Mouse (Mus musculus): ENCODE results near the gene Dglucy. TPM values are rescaled to one million over a fixed set of nuclear protein-coding genes. Genes with fewer than 3 reads are reported as not detected.

Gene Dglucy
- polyA plus RNA-seq, 1 experiment from 2014 or later: 4.1 TPM

DNA sequence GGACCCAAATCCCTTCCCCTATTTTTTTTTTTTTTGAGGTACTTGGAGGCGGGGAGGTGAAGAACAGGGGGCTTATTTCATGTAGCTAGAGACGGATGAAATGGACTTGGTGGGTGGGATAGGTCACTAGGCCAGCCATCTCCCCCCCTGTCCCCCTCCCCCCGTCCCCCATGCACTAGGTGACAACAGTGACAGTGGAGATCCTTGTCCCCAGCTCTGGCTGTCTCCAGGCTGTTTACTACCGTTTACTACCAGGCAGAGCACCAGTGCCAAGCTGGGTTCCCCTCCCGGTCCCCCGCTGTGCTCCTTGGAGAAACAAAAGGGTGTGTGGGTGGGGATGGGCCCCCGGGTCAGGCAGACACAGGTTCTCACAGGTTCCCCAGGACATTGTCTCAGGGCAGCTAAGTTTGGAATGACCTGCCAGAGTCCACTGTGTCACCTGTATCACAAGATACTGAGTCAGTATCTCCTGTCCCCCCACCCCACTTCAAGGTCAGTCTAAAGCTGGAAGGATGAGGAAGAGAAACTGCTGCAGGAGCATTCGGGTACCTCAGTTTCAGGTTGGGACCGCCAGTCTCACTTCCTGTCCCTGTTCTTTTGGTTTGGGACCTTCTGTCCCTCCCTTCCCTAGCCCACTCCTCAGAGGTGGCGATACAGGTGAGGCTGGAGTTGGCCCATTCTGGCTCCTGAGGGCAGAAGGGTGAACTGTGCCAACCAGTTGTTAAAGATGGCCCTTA lies 129.6 kb downstream of the Dglucy start:
- ATAC-seq (ENCODE audit: extremely low read depth, insufficient number of reproducible peaks, low FRiP score, low TSS enrichment): no peak
- Histone ChIP-seq H3K4me2 (peak overlapping the region; percentile 84), H3K27me3 (replicated peaks) (peaks cover 50% of the 10 kb centered on the region), H3K36me3 (no peaks in the 10 kb centered on the region), H3K4me1 (peaks cover 5% of the 10 kb centered on the region; the same call in 1 of the 2 replicates), H3K27ac (replicated peaks) (no peak overlapping the region), H3K4me3 (peak overlapping the region; percentile 61), H3K9ac (peak overlapping the region; percentile 82), H3K9me3 (no peaks in the 10 kb centered on the region)
- 29% methylated on average over 10 of the region's 10 CpGs for WGBS

DNA sequence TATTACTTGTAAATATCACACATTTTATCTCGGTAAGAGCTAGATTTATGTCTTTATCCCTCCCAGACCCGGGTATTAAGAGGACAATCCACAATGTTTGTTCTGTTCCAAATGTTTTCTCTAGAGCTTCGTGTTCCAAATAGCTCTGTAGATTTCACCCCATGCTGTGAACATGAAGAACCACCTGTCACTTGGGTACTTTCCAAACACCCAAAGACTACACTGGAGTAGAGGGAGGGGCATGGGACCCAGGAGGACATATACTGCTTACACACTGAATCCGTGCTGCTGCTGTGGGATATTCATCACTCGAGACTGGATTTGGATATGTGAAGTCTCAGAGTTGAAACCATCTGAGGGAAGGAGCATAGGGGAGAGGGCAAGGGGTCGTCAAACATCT lies 130.9 kb downstream of the Dglucy start:
- WGBS: 66% methylated on average over 6 of the region's 6 CpGs

DNA sequence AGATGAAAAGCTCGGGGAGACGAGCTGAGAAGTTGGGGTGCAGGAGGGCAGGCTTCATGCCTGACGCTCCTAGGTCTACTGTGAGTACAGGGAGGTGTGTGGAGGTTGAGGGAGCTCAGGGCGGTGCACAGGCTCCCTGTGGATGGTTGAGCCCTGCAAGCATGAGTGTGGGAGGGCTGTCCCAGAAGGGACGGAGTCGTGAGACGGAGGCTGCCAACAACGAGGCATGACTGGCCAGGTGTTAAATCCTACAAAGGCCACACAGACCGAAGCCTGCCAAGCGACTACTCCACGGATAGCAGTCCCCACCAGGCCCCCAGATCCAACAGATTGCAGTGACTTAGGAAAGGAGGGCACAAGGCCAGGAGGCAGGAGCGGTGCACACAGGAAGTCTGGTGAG lies 131.9 kb downstream of the Dglucy start:
- peaks cover 50% of the 10 kb centered on the region for H3K27me3 ChIP-seq (replicated peaks)
- no peaks in the 10 kb centered on the region for H3K9me3 ChIP-seq
- H3K4me3 ChIP-seq: no peak overlapping the region
- no peaks in the 10 kb centered on the region for H3K36me3 ChIP-seq
- no peak for ATAC-seq (ENCODE audit: extremely low read depth, insufficient number of reproducible peaks, low FRiP score, low TSS enrichment)
- H3K27ac ChIP-seq (replicated peaks): no peak overlapping the region
- WGBS: 82% methylated on average over 12 of the region's 12 CpGs
- H3K4me1 ChIP-seq: peaks cover 5% of the 10 kb centered on the region; the same call in 1 of the 2 replicates
- no peak overlapping the region for H3K4me2 ChIP-seq
- H3K9ac ChIP-seq: no peak overlapping the region

More for the DNA sequence above, 130.9 kb downstream of the Dglucy start:
- Histone ChIP-seq H3K9ac (no peak overlapping the region), H3K4me2 (no peak overlapping the region), H3K9me3 (no peaks in the 10 kb centered on the region), H3K27ac (replicated peaks) (no peak overlapping the region), H3K4me3 (no peak overlapping the region), H3K27me3 (replicated peaks) (peaks cover 50% of the 10 kb centered on the region), H3K4me1 (peaks cover 5% of the 10 kb centered on the region; the same call in 1 of the 2 replicates), H3K36me3 (no peaks in the 10 kb centered on the region)
- ATAC-seq (ENCODE audit: extremely low read depth, insufficient number of reproducible peaks, low FRiP score, low TSS enrichment): no peak

DNA sequence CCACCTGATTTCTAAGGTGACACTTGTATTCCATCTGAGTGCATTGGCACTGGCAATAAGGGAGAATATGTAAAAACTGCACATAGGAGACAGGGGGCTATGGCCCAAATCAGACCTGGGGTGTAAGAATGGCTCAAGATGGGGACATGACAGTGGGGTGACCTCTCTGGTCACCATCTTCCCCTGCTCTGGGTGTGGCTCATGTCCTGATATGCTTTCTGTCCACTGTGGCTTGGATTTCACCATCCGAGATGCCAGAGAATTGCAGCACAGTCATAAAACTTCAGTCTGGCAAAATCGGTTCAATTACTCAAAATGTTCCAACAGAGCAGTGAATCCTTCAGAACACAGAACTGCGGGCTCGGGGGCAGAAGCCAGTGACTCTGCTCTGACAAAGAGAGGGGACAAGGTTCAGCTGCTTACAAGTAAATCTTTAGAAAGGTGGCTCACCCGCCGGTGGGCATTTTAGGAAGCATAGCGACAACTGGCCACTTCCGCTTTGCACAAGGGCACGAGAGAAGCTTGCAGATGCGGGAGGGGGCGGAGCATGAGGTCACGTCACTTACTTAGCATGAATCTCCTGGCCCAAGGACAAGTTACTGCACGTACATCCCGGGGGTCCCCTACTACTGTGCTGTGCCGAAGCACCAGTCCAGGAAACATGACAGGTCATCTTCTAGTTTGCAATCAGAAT lies 145.9 kb downstream of the Dglucy start:
- ATAC-seq (ENCODE audit: extremely low read depth, insufficient number of reproducible peaks, low FRiP score, low TSS enrichment): no peak
- no peak overlapping the region for H3K27ac ChIP-seq (replicated peaks)
- H3K4me1 ChIP-seq: no peaks in the 10 kb centered on the region
- peaks cover 9% of the 10 kb centered on the region; the same call in 1 of the 2 replicates for H3K27me3 ChIP-seq (replicated peaks)
- no peak overlapping the region for H3K9ac ChIP-seq
- H3K36me3 ChIP-seq: 0 out of 2 replicates have a peak, but pooled peaks cover 5% of the 10 kb centered on the region
- WGBS: 79% methylated on average over 15 of the region's 15 CpGs
- H3K4me2 ChIP-seq: no peak overlapping the region
- H3K4me3 ChIP-seq: no peak overlapping the region
- H3K9me3 ChIP-seq: no peaks in the 10 kb centered on the region

DNA sequence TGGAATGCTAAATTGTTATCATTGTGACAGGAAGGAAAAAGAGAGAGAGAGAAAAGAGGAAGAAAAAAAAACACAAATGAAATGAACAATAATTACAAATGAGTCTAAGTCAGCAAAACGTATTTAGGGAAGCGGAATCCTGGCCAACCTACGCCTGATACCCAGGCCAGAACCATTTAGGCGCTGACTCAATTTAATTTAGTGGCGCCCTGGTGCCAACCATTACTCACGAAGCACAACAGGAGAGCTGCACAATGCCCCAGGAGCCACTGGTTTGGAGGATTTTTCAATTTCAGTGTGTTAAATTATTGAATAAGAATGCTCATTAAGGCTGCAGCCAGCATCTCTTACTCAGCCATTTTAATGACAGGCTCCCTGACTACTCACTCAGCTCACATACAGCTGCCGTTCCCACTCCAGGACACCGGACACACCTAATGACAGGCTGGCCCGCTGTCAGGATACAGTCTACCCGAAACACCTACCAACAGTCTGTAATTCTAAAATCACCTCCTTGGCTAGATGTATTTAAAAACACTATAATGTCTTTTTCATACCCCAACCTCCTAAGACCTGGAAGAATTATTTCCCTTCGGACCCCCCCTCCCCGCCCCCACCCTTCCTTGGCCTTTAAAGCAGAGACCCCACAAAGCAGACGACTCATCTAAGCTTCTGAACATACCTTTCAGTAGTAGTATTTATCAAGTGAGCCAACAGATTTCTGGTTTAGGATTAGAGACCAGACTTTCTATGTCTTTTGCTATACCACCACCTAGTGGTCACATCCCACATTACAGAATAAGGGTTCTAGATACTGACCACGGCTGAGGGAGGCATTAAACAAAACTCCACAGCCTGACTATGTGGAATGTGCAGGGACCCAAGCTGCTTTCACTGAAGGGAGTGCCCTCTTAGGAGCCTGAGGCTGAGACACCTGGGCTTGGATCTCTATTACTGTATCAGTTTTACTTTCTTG lies 147.1 kb downstream of the Dglucy start:
- no peak for ATAC-seq (ENCODE audit: extremely low read depth, insufficient number of reproducible peaks, low FRiP score, low TSS enrichment)

DNA sequence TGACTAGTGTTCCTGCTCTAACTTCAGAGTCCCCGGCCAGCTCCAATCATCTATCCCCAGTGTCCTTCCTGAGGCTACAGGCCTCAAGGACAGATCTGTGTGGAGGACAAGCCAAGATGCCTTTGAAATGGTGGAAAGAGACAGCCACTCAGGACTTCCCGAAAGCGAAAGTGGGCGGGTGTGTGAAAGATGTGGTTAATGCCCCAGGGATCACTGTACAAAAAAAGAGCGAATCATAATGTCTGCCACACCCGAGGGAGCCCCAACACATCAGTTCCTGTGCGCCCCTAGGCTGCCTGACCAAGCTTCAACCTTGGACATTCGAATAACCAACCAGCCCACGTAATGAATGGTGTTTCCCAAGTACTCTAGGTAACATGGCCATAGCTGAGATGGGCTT lies 149.4 kb downstream of the Dglucy start:
- no peak for ATAC-seq (ENCODE audit: extremely low read depth, insufficient number of reproducible peaks, low FRiP score, low TSS enrichment)
- Histone ChIP-seq H3K4me3 (no peak overlapping the region), H3K27me3 (replicated peaks) (no peaks in the 10 kb centered on the region), H3K36me3 (0 out of 2 replicates have a peak, but pooled peaks cover 8% of the 10 kb centered on the region), H3K9ac (no peak overlapping the region), H3K9me3 (no peaks in the 10 kb centered on the region), H3K4me2 (no peak overlapping the region), H3K27ac (replicated peaks) (no peak overlapping the region), H3K4me1 (no peaks in the 10 kb centered on the region)
- WGBS: 86% methylated on average over 9 of the region's 9 CpGs

More for the DNA sequence above, 147.1 kb downstream of the Dglucy start:
- no peaks in the 10 kb centered on the region for H3K9me3 ChIP-seq
- 0 out of 2 replicates have a peak, but pooled peaks cover 5% of the 10 kb centered on the region for H3K36me3 ChIP-seq
- 64% methylated on average over 14 of the region's 14 CpGs for WGBS
- no peak overlapping the region for H3K4me2 ChIP-seq
- H3K9ac ChIP-seq: no peak overlapping the region
- no peaks in the 10 kb centered on the region for H3K4me1 ChIP-seq
- no peak overlapping the region for H3K4me3 ChIP-seq
- peaks cover 9% of the 10 kb centered on the region; the same call in 1 of the 2 replicates for H3K27me3 ChIP-seq (replicated peaks)
- no peak overlapping the region for H3K27ac ChIP-seq (replicated peaks)

DNA sequence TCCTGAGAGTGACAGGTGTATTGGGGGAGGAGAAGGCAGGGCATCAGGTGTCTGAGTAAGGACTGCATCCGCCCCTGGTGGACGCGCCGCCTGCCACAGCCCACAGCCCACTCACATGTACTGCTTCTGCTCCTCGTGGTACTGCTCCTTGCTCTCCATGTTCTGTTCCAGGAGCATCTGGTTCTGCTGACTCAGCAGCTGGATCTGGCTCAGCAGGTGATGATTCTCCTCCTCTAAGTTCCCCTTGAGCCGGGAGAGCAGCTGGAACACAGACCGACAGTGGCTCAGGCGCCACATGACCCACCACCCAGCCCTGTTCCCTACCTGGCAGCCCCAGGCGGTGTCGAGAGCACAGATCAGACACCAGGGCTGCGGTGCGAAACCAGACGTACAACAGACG lies 152.8 kb downstream of the Dglucy start:
- ATAC-seq (ENCODE audit: extremely low read depth, insufficient number of reproducible peaks, low FRiP score, low TSS enrichment): no peak
- 0 out of 2 replicates have a peak, but pooled peaks cover 8% of the 10 kb centered on the region for H3K36me3 ChIP-seq
- H3K4me3 ChIP-seq: no peak overlapping the region
- peaks cover 6% of the 10 kb centered on the region; the same call in 1 of the 2 replicates for H3K4me1 ChIP-seq
- H3K27ac ChIP-seq (replicated peaks): no peak overlapping the region
- no peak overlapping the region for H3K9ac ChIP-seq
- no peak overlapping the region for H3K4me2 ChIP-seq
- no peaks in the 10 kb centered on the region for H3K9me3 ChIP-seq
- peaks cover 5% of the 10 kb centered on the region; the same call in 1 of the 2 replicates for H3K27me3 ChIP-seq (replicated peaks)
- WGBS: 93% methylated on average over 14 of the region's 14 CpGs

DNA sequence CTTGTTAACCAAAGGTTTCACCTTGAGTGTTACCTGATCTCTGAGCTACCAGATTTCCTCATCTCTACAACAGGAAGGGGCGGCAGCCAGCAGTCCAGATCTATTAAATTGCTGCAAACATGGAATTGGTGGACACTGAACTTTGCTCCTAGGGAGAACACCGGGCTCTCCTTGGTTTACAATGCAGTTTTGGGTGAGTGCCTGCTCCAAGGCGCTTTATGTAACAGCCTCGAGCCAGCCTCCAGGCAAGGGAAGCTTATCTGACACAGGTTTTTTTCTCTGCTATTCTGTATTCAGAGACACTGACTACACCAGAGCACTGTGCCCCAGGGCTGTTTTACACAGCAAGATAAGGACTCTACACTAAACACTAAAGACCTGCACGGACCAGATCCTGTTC lies 155.9 kb downstream of the Dglucy start:
- peak overlapping the region; percentile 15; the same call in 1 of the 2 replicates for H3K9ac ChIP-seq
- no peak for ATAC-seq (ENCODE audit: extremely low read depth, insufficient number of reproducible peaks, low FRiP score, low TSS enrichment)
- no peak overlapping the region for H3K27ac ChIP-seq (replicated peaks)
- no peak overlapping the region for H3K4me3 ChIP-seq
- H3K4me1 ChIP-seq: peaks cover 14% of the 10 kb centered on the region
- WGBS: 59% methylated on average over 5 of the region's 5 CpGs
- H3K36me3 ChIP-seq: 0 out of 2 replicates have a peak, but pooled peaks cover 4% of the 10 kb centered on the region
- no peaks in the 10 kb centered on the region for H3K9me3 ChIP-seq
- H3K27me3 ChIP-seq (replicated peaks): peaks cover 30% of the 10 kb centered on the region
- H3K4me2 ChIP-seq: no peak overlapping the region

DNA sequence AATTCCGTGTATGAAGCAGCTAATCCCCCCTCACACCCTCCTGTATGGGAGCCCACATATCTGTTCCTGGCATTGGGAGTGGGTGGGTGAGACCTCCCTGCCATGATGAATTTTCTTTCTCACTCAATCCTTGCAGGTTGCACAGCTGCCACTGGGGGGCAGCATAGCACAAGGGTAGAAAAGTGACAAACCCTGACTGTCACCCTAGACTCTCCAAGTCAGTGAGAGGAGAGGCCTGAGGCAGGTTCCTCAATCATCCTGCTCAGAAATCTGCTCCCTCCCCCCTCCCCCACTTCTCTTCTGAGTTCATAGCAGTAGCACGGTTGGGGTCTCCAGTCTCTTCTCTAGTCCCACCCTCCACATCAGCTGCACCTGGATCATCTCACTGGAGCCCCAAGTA lies 157.3 kb downstream of the Dglucy start:
- Histone ChIP-seq H3K4me1 (peaks cover 14% of the 10 kb centered on the region), H3K4me3 (no peak overlapping the region), H3K36me3 (0 out of 2 replicates have a peak, but pooled peaks cover 4% of the 10 kb centered on the region), H3K27ac (replicated peaks) (no peak overlapping the region), H3K9ac (no peak overlapping the region), H3K4me2 (no peak overlapping the region), H3K27me3 (replicated peaks) (peaks cover 40% of the 10 kb centered on the region), H3K9me3 (no peaks in the 10 kb centered on the region)
- WGBS: 11% methylated on average over 2 of the region's 2 CpGs
- ATAC-seq (ENCODE audit: extremely low read depth, insufficient number of reproducible peaks, low FRiP score, low TSS enrichment): no peak

DNA sequence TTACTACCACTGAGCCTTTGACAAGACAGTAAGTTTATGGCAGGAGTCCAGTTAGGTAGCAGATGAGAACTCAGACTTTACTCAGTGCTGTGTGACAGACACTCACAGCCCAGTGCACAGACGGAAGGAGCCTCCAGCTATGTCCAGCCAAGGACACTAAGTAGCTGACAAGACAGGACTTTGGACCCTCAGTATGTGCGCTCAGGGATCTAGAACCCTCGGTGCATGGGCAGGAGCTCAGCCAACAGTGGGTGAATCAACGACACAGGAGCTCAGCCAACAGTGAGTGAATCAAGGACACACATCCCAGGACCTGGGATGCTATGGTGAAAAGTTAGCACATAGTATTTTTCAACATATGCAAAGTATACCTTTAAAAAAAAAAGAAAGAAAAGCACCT lies 157.9 kb downstream of the Dglucy start:
- Histone ChIP-seq H3K9me3 (no peaks in the 10 kb centered on the region), H3K9ac (no peak overlapping the region), H3K4me1 (peaks cover 14% of the 10 kb centered on the region), H3K4me2 (no peak overlapping the region), H3K4me3 (no peak overlapping the region), H3K27me3 (replicated peaks) (peaks cover 47% of the 10 kb centered on the region), H3K36me3 (no peaks in the 10 kb centered on the region), H3K27ac (replicated peaks) (0 out of 2 replicates have a peak overlapping the region, but pooled peaks have one; percentile 28)
- no peak for ATAC-seq (ENCODE audit: extremely low read depth, insufficient number of reproducible peaks, low FRiP score, low TSS enrichment)
- 89% methylated on average over 4 of the region's 4 CpGs for WGBS

Measured in heart, embryonic 13.5 days (tissue).